Mouse (Mus musculus) spleen, postnatal 4 days (tissue): ENCODE measurements around the gene Polk.

Source experiments
- DNase-seq, 2 experiments: peaks; one replicate each; pipeline ENCODE4 v3.0.0; 2022; ENCODE audit warnings: low spot score in 2 of 2

Gene Polk

GRCm38 (mm10) chr13:96528776-96529175 is 13.6 kb downstream of the Polk start:
- no peak for DNase-seq

- no peak for DNase-seq
Observed at GRCm38 (mm10) chr13:96527856-96528255, 14.5 kb downstream of the Polk start.

GRCm38 (mm10) chr13:96527022-96527421 is 15.4 kb downstream of the Polk start:
- DNase-seq: no peak

GRCm38 (mm10) chr13:96521294-96521693 is 21.1 kb downstream of the Polk start:
- no peak for DNase-seq

- DNase-seq: no peak
Observed at GRCm38 (mm10) chr13:96517335-96517734, 25.0 kb downstream of the Polk start.

- DNase-seq: no peak
Observed at GRCm38 (mm10) chr13:96516249-96516648, 26.1 kb downstream of the Polk start.

- DNase-seq: no peak
Observed at GRCm38 (mm10) chr13:96514154-96514942, 28.0 kb downstream of the Polk start.

- DNase-seq: no peak
Observed at GRCm38 (mm10) chr13:96511893-96512292, 30.5 kb downstream of the Polk start.

GRCm38 (mm10) chr13:96511262-96511661 is 31.1 kb downstream of the Polk start:
- no peak for DNase-seq

- DNase-seq: no peak
Observed at GRCm38 (mm10) chr13:96510635-96511034, 31.7 kb downstream of the Polk start.

- DNase-seq: no peak
Observed at GRCm38 (mm10) chr13:96507541-96507940, 34.8 kb downstream of the Polk start.

GRCm38 (mm10) chr13:96506313-96506712 is 36.1 kb downstream of the Polk start:
- no peak for DNase-seq

GRCm38 (mm10) chr13:96505661-96506060 is 36.7 kb downstream of the Polk start:
- no peak for DNase-seq

- no peak for DNase-seq
Observed at GRCm38 (mm10) chr13:96499891-96500290, 42.5 kb downstream of the Polk start.

- DNase-seq: no peak
Observed at GRCm38 (mm10) chr13:96496630-96497029, 45.7 kb downstream of the Polk start.

GRCm38 (mm10) chr13:96490433-96490832 is 51.9 kb downstream of the Polk start, which contains the start of gene Gm17622:
TSS of gene Gm17622 (plus strand) at chr13:96490733.
- DNase-seq: no peak

GRCm38 (mm10) chr13:96487968-96488367 is 54.4 kb downstream of the Polk start:
- no peak for DNase-seq

GRCm38 (mm10) chr13:96487230-96487629 is 55.1 kb downstream of the Polk start:
- DNase-seq: no peak

- DNase-seq: no peak
Observed at GRCm38 (mm10) chr13:96478991-96479390, 63.4 kb downstream of the Polk start.

- no peak for DNase-seq
Observed at GRCm38 (mm10) chr13:96477226-96477625, 65.2 kb downstream of the Polk start.

- no peak for DNase-seq
Observed at GRCm38 (mm10) chr13:96470957-96471356, 71.4 kb downstream of the Polk start, which contains the start of gene Ankdd1b. TSS of gene Ankdd1b (minus strand) at chr13:96471198.

GRCm38 (mm10) chr13:96470556-96470955 is 71.8 kb downstream of the Polk start:
- no peak for DNase-seq

- DNase-seq: no peak
Observed at GRCm38 (mm10) chr13:96468678-96469077, 73.7 kb downstream of the Polk start.

GRCm38 (mm10) chr13:96465315-96465714 is 77.1 kb downstream of the Polk start:
- DNase-seq: no peak
